Mouse (Mus musculus): ENCODE results near the gene Abcc2. TPM values are rescaled to one million over a fixed set of nuclear protein-coding genes. Genes with fewer than 3 reads are reported as not detected.

Gene Abcc2
- total and polyA plus RNA-seq, 2 experiments = 298 to 488 TPM

DNA sequence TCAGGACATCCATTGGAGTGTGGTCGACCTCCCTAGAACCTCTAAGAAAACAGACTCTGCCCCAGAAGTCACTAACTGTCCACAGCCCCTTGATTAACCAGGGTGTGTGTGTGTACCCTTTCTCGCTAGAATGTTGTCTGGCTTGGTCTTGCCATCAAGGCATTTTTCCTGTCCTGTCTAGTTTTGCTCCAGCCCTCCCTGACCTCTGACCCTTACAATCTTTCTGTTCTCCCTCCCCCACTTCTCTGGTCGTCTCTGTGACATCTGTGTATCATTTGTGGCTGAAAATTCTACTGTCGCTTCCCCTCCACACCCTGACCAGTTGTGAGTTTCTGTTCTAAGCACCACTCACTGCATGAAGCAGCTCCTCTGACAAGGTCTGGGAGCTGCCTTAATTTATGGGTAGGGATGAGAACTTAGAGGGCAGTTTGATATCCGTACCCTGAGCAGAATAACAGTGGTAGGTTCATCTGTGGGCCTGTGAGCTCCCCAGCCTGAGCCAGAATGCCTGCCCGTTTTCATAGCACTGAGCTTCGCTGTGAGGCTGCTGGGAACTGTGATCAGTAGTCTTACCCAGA, 63.4 kb downstream of the Abcc2 start:
- no peaks in the 10 kb centered on the region for H3K4me1 ChIP-seq (ENCODE audit: control insufficient read depth, insufficient read depth, low read length)
- H3K36me3 ChIP-seq (ENCODE audit: control insufficient read depth, insufficient read depth, low read length) = peaks cover 34% of the 10 kb centered on the region
- no peak overlapping the region for H3K27ac ChIP-seq (replicated peaks; ENCODE audit: insufficient read depth, low read depth, low read length)
- DNase-seq (ENCODE audit: extremely low read depth, low read depth, low spot score) = no peak
- H3K27me3 ChIP-seq (ENCODE audit: control insufficient read depth, insufficient read depth, low read length) = no peaks in the 10 kb centered on the region
- no peak overlapping the region for H3K4me3 ChIP-seq (ENCODE audit: insufficient read depth, low read depth, low read length)
- H3K79me2 ChIP-seq (ENCODE audit: control insufficient read depth, insufficient read depth, low read length) = no peaks in the 10 kb centered on the region
- WGBS = 60% methylated on average over 7 of the region's 7 CpGs
- no peak for TF ChIP-seq CTCF (IDR thresholded peaks at IDR 0.05; ENCODE audit: low read depth, low read length)
- TF ChIP-seq POLR2A (IDR thresholded peaks at IDR 0.05; ENCODE audit: extremely low read depth, insufficient read depth, low read length) = no peak
- no peak overlapping the region for H3K9ac ChIP-seq (ENCODE audit: low read depth, low read length)

DNA sequence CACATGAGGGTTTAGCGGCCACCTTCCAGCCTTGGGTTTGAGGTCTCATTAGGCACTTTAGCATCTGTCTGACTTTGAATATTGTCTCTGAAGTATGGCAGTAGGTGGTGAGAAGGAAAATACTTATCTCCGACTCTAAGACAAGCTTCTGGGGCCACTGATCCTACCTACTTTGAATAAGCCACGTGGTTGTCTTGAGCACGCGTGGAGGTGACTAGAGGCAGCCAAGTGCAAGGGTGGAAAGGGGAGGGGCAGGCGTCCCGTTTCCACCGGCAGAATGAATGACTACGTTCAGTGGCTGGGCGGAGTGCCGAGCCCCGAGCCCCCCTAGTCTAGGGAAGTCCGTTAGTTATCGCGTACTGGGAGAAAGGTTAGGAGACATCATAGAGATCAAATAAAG, 65.1 kb downstream of the Abcc2 start:
- no peak for DNase-seq (ENCODE audit: extremely low read depth, low read depth, low spot score)
- Histone ChIP-seq H3K79me2 (ENCODE audit: control insufficient read depth, insufficient read depth, low read length) (no peaks in the 10 kb centered on the region), H3K4me3 (ENCODE audit: insufficient read depth, low read depth, low read length) (no peak overlapping the region), H3K27ac (replicated peaks; ENCODE audit: insufficient read depth, low read depth, low read length) (no peak overlapping the region), H3K27me3 (ENCODE audit: control insufficient read depth, insufficient read depth, low read length) (no peaks in the 10 kb centered on the region), H3K4me1 (ENCODE audit: control insufficient read depth, insufficient read depth, low read length) (no peaks in the 10 kb centered on the region), H3K9ac (ENCODE audit: low read depth, low read length) (no peak overlapping the region), H3K36me3 (ENCODE audit: control insufficient read depth, insufficient read depth, low read length) (peaks cover 48% of the 10 kb centered on the region)
- TF ChIP-seq POLR2A (IDR thresholded peaks at IDR 0.05; ENCODE audit: extremely low read depth, insufficient read depth, low read length) (no peak), CTCF (IDR thresholded peaks at IDR 0.05; ENCODE audit: low read depth, low read length) (no peak)
- WGBS = 94% methylated on average over 15 of the region's 15 CpGs

DNA sequence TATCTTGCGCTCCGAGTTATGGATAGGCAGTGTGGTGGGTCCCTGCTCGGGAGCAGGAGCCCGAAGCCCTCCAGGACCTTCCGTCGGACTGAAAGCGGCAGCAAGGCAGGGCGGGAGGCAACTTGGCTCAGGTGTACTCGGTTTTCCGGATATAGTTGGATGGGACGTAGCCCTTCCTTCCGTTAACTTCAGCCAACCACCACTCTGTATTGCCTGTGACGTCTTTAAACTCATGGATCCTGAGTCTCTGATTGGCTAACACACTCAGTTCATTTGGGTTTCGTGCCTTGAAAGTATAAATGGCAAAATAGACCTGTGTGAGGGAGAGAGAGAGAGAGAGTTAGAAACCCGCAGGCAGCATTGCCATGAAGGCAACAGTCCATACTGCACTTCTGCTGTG, 66.0 kb downstream of the Abcc2 start:
- no peak for DNase-seq (ENCODE audit: extremely low read depth, low read depth, low spot score)
- peaks cover 54% of the 10 kb centered on the region for H3K36me3 ChIP-seq (ENCODE audit: control insufficient read depth, insufficient read depth, low read length)

DNA sequence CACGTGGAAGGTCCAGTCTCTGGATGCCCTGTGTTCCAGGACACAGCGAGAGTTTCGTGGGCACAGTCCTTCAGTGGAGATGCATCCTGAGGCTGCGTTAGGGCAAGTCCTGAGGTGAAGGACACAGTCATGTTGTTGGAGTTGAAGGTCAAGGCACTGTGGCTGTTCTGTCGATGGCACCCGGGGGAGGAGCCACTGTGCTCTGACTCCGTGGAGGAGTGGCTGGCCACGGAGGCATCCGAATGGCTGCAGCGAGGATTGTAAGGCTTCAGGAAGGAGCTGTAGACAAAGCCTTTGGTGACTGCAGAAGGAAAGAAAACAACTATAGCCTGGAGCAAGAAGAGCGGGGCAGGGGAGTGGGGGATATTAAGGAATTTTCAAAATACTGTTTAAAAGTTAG, 68.0 kb downstream of the Abcc2 start:
- Histone ChIP-seq H3K27me3 (ENCODE audit: control insufficient read depth, insufficient read depth, low read length) (no peaks in the 10 kb centered on the region), H3K4me1 (ENCODE audit: control insufficient read depth, insufficient read depth, low read length) (no peaks in the 10 kb centered on the region), H3K9ac (ENCODE audit: low read depth, low read length) (no peak overlapping the region), H3K36me3 (ENCODE audit: control insufficient read depth, insufficient read depth, low read length) (peaks cover 68% of the 10 kb centered on the region), H3K27ac (replicated peaks; ENCODE audit: insufficient read depth, low read depth, low read length) (no peak overlapping the region), H3K79me2 (ENCODE audit: control insufficient read depth, insufficient read depth, low read length) (no peaks in the 10 kb centered on the region), H3K4me3 (ENCODE audit: insufficient read depth, low read depth, low read length) (no peak overlapping the region)
- DNase-seq (ENCODE audit: extremely low read depth, low read depth, low spot score) = no peak
- 85% methylated on average over 11 of the region's 11 CpGs for WGBS
- TF ChIP-seq CTCF (IDR thresholded peaks at IDR 0.05; ENCODE audit: low read depth, low read length) = no peak
- TF ChIP-seq POLR2A (IDR thresholded peaks at IDR 0.05; ENCODE audit: extremely low read depth, insufficient read depth, low read length) = no peak

More for the DNA sequence above, 66.0 kb downstream of the Abcc2 start:
- no peaks in the 10 kb centered on the region for H3K27me3 ChIP-seq (ENCODE audit: control insufficient read depth, insufficient read depth, low read length)
- H3K4me1 ChIP-seq (ENCODE audit: control insufficient read depth, insufficient read depth, low read length) = no peaks in the 10 kb centered on the region
- H3K4me3 ChIP-seq (ENCODE audit: insufficient read depth, low read depth, low read length) = no peak overlapping the region
- H3K27ac ChIP-seq (replicated peaks; ENCODE audit: insufficient read depth, low read depth, low read length) = no peak overlapping the region
- TF ChIP-seq CTCF (IDR thresholded peaks at IDR 0.05; ENCODE audit: low read depth, low read length) (no peak), POLR2A (IDR thresholded peaks at IDR 0.05; ENCODE audit: extremely low read depth, insufficient read depth, low read length) (no peak)
- WGBS = 98% methylated on average over 15 of the region's 15 CpGs
- H3K9ac ChIP-seq (ENCODE audit: low read depth, low read length) = no peak overlapping the region
- no peaks in the 10 kb centered on the region for H3K79me2 ChIP-seq (ENCODE audit: control insufficient read depth, insufficient read depth, low read length)

DNA sequence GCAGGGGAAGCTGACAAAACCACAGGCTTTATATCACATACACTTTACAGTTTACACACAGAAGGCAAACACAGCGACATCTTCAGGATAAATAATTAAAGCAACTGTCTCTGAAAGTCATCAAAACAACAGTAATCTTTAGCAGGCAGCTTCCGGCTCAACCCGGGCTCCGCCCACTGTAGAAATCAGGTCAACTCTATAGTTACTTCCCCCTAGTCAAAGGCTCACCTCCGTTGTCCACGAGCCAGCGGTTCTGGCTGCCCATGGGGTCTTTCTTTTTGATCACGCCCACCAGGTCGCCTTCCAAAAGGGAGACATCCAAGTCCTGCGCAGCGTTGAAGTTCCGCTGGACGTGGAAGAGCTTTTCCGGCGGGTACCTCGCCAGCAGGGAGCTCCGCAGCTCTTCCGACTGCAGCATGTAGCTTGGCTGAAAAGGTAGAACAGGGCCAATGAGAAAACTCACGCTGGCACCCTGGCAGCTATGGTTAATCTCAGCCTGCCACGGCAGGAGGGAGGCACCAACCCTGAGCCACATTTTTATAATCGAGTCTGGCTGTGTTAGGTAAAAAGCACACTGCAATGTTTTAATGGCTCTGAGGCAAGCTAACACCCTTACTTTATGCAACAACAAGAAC, 70.1 kb downstream of the Abcc2 start:
- Histone ChIP-seq H3K9ac (ENCODE audit: low read depth, low read length) (no peak overlapping the region), H3K27me3 (ENCODE audit: control insufficient read depth, insufficient read depth, low read length) (no peaks in the 10 kb centered on the region), H3K4me1 (ENCODE audit: control insufficient read depth, insufficient read depth, low read length) (no peaks in the 10 kb centered on the region), H3K79me2 (ENCODE audit: control insufficient read depth, insufficient read depth, low read length) (no peaks in the 10 kb centered on the region), H3K36me3 (ENCODE audit: control insufficient read depth, insufficient read depth, low read length) (peaks cover 70% of the 10 kb centered on the region), H3K4me3 (ENCODE audit: insufficient read depth, low read depth, low read length) (no peak overlapping the region), H3K27ac (replicated peaks; ENCODE audit: insufficient read depth, low read depth, low read length) (no peak overlapping the region)
- no peak for DNase-seq (ENCODE audit: extremely low read depth, low read depth, low spot score)
- TF ChIP-seq POLR2A (IDR thresholded peaks at IDR 0.05; ENCODE audit: extremely low read depth, insufficient read depth, low read length) (no peak), CTCF (IDR thresholded peaks at IDR 0.05; ENCODE audit: low read depth, low read length) (no peak)
- 85% methylated on average over 21 of the region's 21 CpGs for WGBS

All from liver, adult 2 months (tissue).